Mouse (Mus musculus): ENCODE results near the gene Ankk1. TPM values are rescaled to one million over a fixed set of nuclear protein-coding genes. Genes with fewer than 3 reads are reported as not detected.

The Ankk1 gene
- polyA plus RNA-seq, 1 experiment from 2014 or later = not detected

- Histone ChIP-seq H3K4me2 (ENCODE audit: low read length) (no peak overlapping the region), H3K27ac (replicated peaks in 1 of 2; ENCODE audit: control insufficient read depth in 1 of 2, insufficient read depth in 1 of 2, low read depth in 2 of 2, low read length in 2 of 2) (no peak overlapping the region), H3K27me3 (ENCODE audit: control insufficient read depth, insufficient read depth, low read length) (no peaks in the 10 kb centered on the region), H3K9ac (ENCODE audit: low read length) (no peak overlapping the region), H3K9me3 (ENCODE audit: control insufficient read depth, low read length) (no peaks in the 10 kb centered on the region), H3K36me3 (ENCODE audit: control insufficient read depth, insufficient read depth, low read length) (no peaks in the 10 kb centered on the region), H3K4me3 (ENCODE audit: control insufficient read depth in 1 of 2, insufficient read depth in 1 of 2, low read depth in 1 of 2, low read length in 2 of 2) (no peak overlapping the region), H3K4me1 (ENCODE audit: control insufficient read depth in 2 of 2, insufficient read depth in 2 of 2, low read length in 2 of 2) (no peaks in the 10 kb centered on the region)
- 63% methylated on average over 5 of the region's 5 CpGs for WGBS
- ATAC-seq (ENCODE audit: insufficient number of reproducible peaks, insufficient read depth, low FRiP score, low read depth) = no peak
Observed at GRCm38 (mm10) chr9:49427478-49427877, 657 bp upstream of the Ankk1 start.

GRCm38 (mm10) chr9:49425585-49425984 is 1.2 kb downstream of the Ankk1 start:
- Histone ChIP-seq H3K4me3 (ENCODE audit: control insufficient read depth in 1 of 2, insufficient read depth in 1 of 2, low read depth in 1 of 2, low read length in 2 of 2) (no peak overlapping the region), H3K9me3 (ENCODE audit: control insufficient read depth, low read length) (no peaks in the 10 kb centered on the region), H3K36me3 (ENCODE audit: control insufficient read depth, insufficient read depth, low read length) (no peaks in the 10 kb centered on the region), H3K27ac (replicated peaks in 1 of 2; ENCODE audit: control insufficient read depth in 1 of 2, insufficient read depth in 1 of 2, low read depth in 2 of 2, low read length in 2 of 2) (no peak overlapping the region), H3K4me2 (ENCODE audit: low read length) (no peak overlapping the region), H3K4me1 (ENCODE audit: control insufficient read depth in 2 of 2, insufficient read depth in 2 of 2, low read length in 2 of 2) (no peaks in the 10 kb centered on the region), H3K9ac (ENCODE audit: low read length) (no peak overlapping the region), H3K27me3 (ENCODE audit: control insufficient read depth, insufficient read depth, low read length) (no peaks in the 10 kb centered on the region)
- 67% methylated on average over 1 of the region's 1 CpGs for WGBS
- no peak for ATAC-seq (ENCODE audit: insufficient number of reproducible peaks, insufficient read depth, low FRiP score, low read depth)

DNA sequence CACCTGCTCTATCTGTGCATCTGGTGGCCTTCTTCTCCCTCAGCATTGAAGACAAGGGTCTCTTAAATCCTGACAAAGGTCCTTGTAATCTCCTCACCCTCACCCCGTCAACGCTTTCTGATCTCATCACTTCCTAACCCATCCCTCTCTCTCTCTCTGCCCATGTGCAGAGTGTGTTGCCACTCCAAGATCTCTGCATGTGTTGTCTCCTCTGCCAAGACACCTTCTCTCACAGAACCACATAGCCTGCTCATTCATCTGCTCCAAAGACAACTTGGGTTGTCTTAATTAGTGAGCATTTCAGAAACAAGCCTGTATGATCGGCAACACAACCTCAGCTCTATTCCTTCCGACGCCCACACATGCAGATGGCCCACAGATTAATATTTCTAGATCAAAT is 3.0 kb downstream of the Ankk1 start:
- no peak overlapping the region for H3K9ac ChIP-seq (ENCODE audit: low read length)

DNA sequence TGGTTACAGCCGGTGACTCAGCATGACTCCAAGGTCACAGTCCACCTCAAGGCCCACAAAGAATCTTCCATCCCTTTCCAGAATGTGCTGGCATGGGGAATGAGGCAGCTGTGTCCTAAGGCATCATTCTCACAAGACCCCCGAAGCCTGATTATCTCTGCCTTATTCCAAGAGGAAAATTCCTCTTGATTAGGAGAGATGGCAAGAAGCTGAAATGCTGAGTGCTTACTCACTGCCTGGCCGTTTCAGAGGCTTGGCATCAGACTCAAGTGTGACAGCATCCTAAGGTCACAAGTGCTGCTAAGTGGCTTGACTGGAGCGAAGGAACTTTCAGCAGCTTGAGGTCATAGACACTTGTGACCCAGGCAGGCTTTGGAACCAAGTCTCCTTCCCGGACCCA is 16.2 kb downstream of the Ankk1 start:
- WGBS = 60% methylated on average over 5 of the region's 5 CpGs
- Histone ChIP-seq H3K4me1 (ENCODE audit: control insufficient read depth in 2 of 2, insufficient read depth in 2 of 2, low read length in 2 of 2) (no peaks in the 10 kb centered on the region), H3K4me3 (ENCODE audit: control insufficient read depth in 1 of 2, insufficient read depth in 1 of 2, low read depth in 1 of 2, low read length in 2 of 2) (no peak overlapping the region), H3K9me3 (ENCODE audit: control insufficient read depth, low read length) (no peaks in the 10 kb centered on the region), H3K27ac (replicated peaks in 1 of 2; ENCODE audit: control insufficient read depth in 1 of 2, insufficient read depth in 1 of 2, low read depth in 2 of 2, low read length in 2 of 2) (no peak overlapping the region), H3K36me3 (ENCODE audit: control insufficient read depth, insufficient read depth, low read length) (no peaks in the 10 kb centered on the region), H3K9ac (ENCODE audit: low read length) (no peak overlapping the region), H3K4me2 (ENCODE audit: low read length) (no peak overlapping the region), H3K27me3 (ENCODE audit: control insufficient read depth, insufficient read depth, low read length) (no peaks in the 10 kb centered on the region; the same call in 1 of the 2 replicates)
- ATAC-seq (ENCODE audit: insufficient number of reproducible peaks, insufficient read depth, low FRiP score, low read depth) = no peak

More for the DNA sequence above, 3.0 kb downstream of the Ankk1 start:
- Histone ChIP-seq H3K4me2 (ENCODE audit: low read length) (no peak overlapping the region), H3K27ac (replicated peaks in 1 of 2; ENCODE audit: control insufficient read depth in 1 of 2, insufficient read depth in 1 of 2, low read depth in 2 of 2, low read length in 2 of 2) (no peak overlapping the region), H3K9me3 (ENCODE audit: control insufficient read depth, low read length) (no peaks in the 10 kb centered on the region), H3K4me1 (ENCODE audit: control insufficient read depth in 2 of 2, insufficient read depth in 2 of 2, low read length in 2 of 2) (no peaks in the 10 kb centered on the region), H3K36me3 (ENCODE audit: control insufficient read depth, insufficient read depth, low read length) (no peaks in the 10 kb centered on the region), H3K27me3 (ENCODE audit: control insufficient read depth, insufficient read depth, low read length) (no peaks in the 10 kb centered on the region), H3K4me3 (ENCODE audit: control insufficient read depth in 1 of 2, insufficient read depth in 1 of 2, low read depth in 1 of 2, low read length in 2 of 2) (no peak overlapping the region)
- 88% methylated on average over 5 of the region's 5 CpGs for WGBS
- no peak for ATAC-seq (ENCODE audit: insufficient number of reproducible peaks, insufficient read depth, low FRiP score, low read depth)

- H3K27ac ChIP-seq (replicated peaks in 1 of 2; ENCODE audit: control insufficient read depth in 1 of 2, insufficient read depth in 1 of 2, low read depth in 2 of 2, low read length in 2 of 2) = no peak overlapping the region
- no peak overlapping the region for H3K4me2 ChIP-seq (ENCODE audit: low read length)
- ATAC-seq (ENCODE audit: insufficient number of reproducible peaks, insufficient read depth, low FRiP score, low read depth) = no peak
- no peaks in the 10 kb centered on the region for H3K36me3 ChIP-seq (ENCODE audit: control insufficient read depth, insufficient read depth, low read length)
- no peaks in the 10 kb centered on the region for H3K4me1 ChIP-seq (ENCODE audit: control insufficient read depth in 2 of 2, insufficient read depth in 2 of 2, low read length in 2 of 2)
- H3K9ac ChIP-seq (ENCODE audit: low read length) = no peak overlapping the region
- no peaks in the 10 kb centered on the region for H3K9me3 ChIP-seq (ENCODE audit: control insufficient read depth, low read length)
- 86% methylated on average over 5 of the region's 5 CpGs for WGBS
- no peaks in the 10 kb centered on the region for H3K27me3 ChIP-seq (ENCODE audit: control insufficient read depth, insufficient read depth, low read length)
- H3K4me3 ChIP-seq (ENCODE audit: control insufficient read depth in 1 of 2, insufficient read depth in 1 of 2, low read depth in 1 of 2, low read length in 2 of 2) = no peak overlapping the region
Observed at GRCm38 (mm10) chr9:49407028-49407427, 19.8 kb downstream of the Ankk1 start.

DNA sequence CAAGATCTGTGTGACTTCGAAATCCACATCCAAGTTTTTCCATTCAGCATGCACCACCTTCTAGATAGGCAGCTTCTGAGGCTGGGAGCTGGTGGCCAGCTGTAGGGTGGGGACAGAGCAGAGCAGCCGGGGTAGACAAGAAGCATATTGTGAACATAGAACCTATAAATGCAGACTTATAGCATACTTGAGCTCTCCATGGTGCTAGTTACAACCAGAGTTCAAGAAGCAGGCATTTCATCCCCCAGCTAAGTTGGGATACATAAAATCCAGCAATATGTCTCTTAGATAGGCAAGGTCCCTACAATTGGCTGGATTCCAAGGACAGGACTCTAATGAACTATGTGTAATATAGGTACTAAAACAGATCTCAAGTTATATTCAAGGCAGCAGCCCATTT is 23.1 kb downstream of the Ankk1 start:
- Histone ChIP-seq H3K36me3 (ENCODE audit: control insufficient read depth, insufficient read depth, low read length) (no peaks in the 10 kb centered on the region), H3K9me3 (ENCODE audit: control insufficient read depth, low read length) (no peaks in the 10 kb centered on the region), H3K4me3 (ENCODE audit: control insufficient read depth in 1 of 2, insufficient read depth in 1 of 2, low read depth in 1 of 2, low read length in 2 of 2) (no peak overlapping the region), H3K27me3 (ENCODE audit: control insufficient read depth, insufficient read depth, low read length) (no peaks in the 10 kb centered on the region), H3K9ac (ENCODE audit: low read length) (no peak overlapping the region), H3K4me1 (ENCODE audit: control insufficient read depth in 2 of 2, insufficient read depth in 2 of 2, low read length in 2 of 2) (no peaks in the 10 kb centered on the region), H3K27ac (replicated peaks in 1 of 2; ENCODE audit: control insufficient read depth in 1 of 2, insufficient read depth in 1 of 2, low read depth in 2 of 2, low read length in 2 of 2) (no peak overlapping the region), H3K4me2 (ENCODE audit: low read length) (no peak overlapping the region)
- ATAC-seq (ENCODE audit: insufficient number of reproducible peaks, insufficient read depth, low FRiP score, low read depth) = no peak
- 55% methylated on average over 2 of the region's 2 CpGs for WGBS

- H3K4me3 ChIP-seq (ENCODE audit: control insufficient read depth in 1 of 2, insufficient read depth in 1 of 2, low read depth in 1 of 2, low read length in 2 of 2) = no peak overlapping the region
- H3K27me3 ChIP-seq (ENCODE audit: control insufficient read depth, insufficient read depth, low read length) = no peaks in the 10 kb centered on the region
- H3K4me1 ChIP-seq (ENCODE audit: control insufficient read depth in 2 of 2, insufficient read depth in 2 of 2, low read length in 2 of 2) = no peaks in the 10 kb centered on the region
- H3K27ac ChIP-seq (replicated peaks in 1 of 2; ENCODE audit: control insufficient read depth in 1 of 2, insufficient read depth in 1 of 2, low read depth in 2 of 2, low read length in 2 of 2) = no peak overlapping the region
- ATAC-seq (ENCODE audit: insufficient number of reproducible peaks, insufficient read depth, low FRiP score, low read depth) = no peak
- H3K9me3 ChIP-seq (ENCODE audit: control insufficient read depth, low read length) = no peaks in the 10 kb centered on the region
- no peak overlapping the region for H3K4me2 ChIP-seq (ENCODE audit: low read length)
- H3K36me3 ChIP-seq (ENCODE audit: control insufficient read depth, insufficient read depth, low read length) = no peaks in the 10 kb centered on the region
- no peak overlapping the region for H3K9ac ChIP-seq (ENCODE audit: low read length)
Observed at GRCm38 (mm10) chr9:49396006-49396405, 30.8 kb downstream of the Ankk1 start.

GRCm38 (mm10) chr9:49392242-49392641 is 34.6 kb downstream of the Ankk1 start:
- WGBS = 36% methylated on average over 2 of the region's 2 CpGs
- H3K4me3 ChIP-seq (ENCODE audit: control insufficient read depth in 1 of 2, insufficient read depth in 1 of 2, low read depth in 1 of 2, low read length in 2 of 2) = no peak overlapping the region

More at GRCm38 (mm10) chr9:49392242-49392641, 34.6 kb downstream of the Ankk1 start:
- no peaks in the 10 kb centered on the region for H3K36me3 ChIP-seq (ENCODE audit: control insufficient read depth, insufficient read depth, low read length)
- H3K4me2 ChIP-seq (ENCODE audit: low read length) = no peak overlapping the region
- no peaks in the 10 kb centered on the region for H3K9me3 ChIP-seq (ENCODE audit: control insufficient read depth, low read length)
- no peaks in the 10 kb centered on the region for H3K27me3 ChIP-seq (ENCODE audit: control insufficient read depth, insufficient read depth, low read length)
- no peak overlapping the region for H3K27ac ChIP-seq (replicated peaks in 1 of 2; ENCODE audit: control insufficient read depth in 1 of 2, insufficient read depth in 1 of 2, low read depth in 2 of 2, low read length in 2 of 2)
- no peak for ATAC-seq (ENCODE audit: insufficient number of reproducible peaks, insufficient read depth, low FRiP score, low read depth)
- no peaks in the 10 kb centered on the region for H3K4me1 ChIP-seq (ENCODE audit: control insufficient read depth in 2 of 2, insufficient read depth in 2 of 2, low read length in 2 of 2)
- no peak overlapping the region for H3K9ac ChIP-seq (ENCODE audit: low read length)

Data from heart, embryonic 14.5 days (tissue).